Mouse (Mus musculus) splenic B cell, adult 2 months (primary cell): Measurements from ENCODE around the gene Dusp15.

Experiments used
- DNase-seq: peaks from one replicate; pipeline ENCODE4 v3.0.0-alpha.2; 2011; ENCODE audit warnings: low read depth, low spot score
- H3K27me3 ChIP-seq: 2 replicates; pipeline ENCODE4 v1.6.1; 2012; ENCODE audit warnings: mild to moderate bottlenecking, low read length, moderate library complexity, mixed read lengths; ENCODE audit not compliant: control insufficient read depth, poor library complexity, insufficient read depth, severe bottlenecking
- H3K36me3 ChIP-seq: 2 replicates; pipeline ENCODE4 v1.6.1; 2012; ENCODE audit warnings: mild to moderate bottlenecking, low read length, moderate library complexity, mixed read lengths; ENCODE audit not compliant: control insufficient read depth, poor library complexity, insufficient read depth, severe bottlenecking

Dusp15 gene

DNA sequence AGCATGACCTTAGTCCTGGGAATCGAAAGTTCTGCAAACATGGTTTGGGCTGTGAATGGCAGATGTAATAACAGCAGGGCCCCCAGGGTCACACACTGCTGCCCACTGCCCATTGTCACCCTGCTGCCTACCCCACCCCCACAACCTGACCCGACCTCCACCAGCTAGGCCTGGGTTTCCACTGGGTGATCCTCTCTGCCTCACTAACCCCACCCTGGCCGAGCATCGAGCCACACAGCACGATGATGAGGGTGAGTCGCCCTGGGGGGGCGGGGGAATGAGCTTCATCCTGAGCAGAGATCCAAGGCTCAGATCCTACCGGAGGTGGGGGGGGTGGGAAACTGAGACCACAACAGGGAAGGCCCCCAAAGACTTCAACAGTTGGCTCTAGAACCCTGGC is 27.4 kb downstream of the Dusp15 start:
- no peak for DNase-seq
- Histone ChIP-seq H3K36me3 (no peaks in the 10 kb centered on the region), H3K27me3 (no peaks in the 10 kb centered on the region)

DNA sequence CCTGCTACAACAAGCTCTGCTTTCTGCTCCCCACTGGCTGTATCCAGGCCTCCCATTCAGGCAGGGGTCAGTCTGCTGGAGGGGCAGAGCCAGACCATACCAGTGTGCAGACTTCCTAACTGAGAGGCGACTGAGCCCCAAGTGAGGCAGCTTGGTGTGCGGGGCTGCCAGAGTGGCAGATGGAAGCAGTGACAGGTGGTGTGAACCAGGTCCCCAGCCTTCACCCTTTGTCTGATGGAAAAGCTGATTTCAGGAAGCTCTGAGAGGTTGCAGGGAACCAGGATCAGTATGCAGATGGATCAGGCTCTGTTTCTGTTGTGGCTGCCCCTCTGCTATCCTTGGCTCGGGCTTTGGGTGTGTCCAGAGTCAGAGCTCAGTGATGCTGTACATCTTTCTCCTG is 27.9 kb downstream of the Dusp15 start:
- DNase-seq: no peak
- no peaks in the 10 kb centered on the region for H3K36me3 ChIP-seq
- no peaks in the 10 kb centered on the region for H3K27me3 ChIP-seq

DNA sequence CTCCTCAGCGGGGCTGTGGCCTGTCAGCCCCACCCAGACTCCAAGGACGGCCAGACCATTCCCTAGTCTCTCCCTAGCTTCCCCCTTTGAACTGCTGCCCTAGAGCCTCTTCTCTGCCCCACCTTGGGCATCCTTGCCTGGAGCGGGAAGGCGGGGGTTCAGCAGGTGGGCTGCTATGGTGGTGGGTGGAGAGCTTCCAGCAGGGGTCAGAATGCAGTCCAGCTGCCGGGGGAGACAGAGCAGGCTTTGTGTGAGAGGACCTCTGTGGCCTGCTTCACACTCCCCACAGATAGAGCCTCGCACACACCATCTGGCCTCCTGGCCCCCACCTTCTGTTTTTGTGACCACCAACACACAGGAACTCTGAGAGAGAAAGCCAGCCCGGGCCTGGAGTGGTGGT is 29.1 kb downstream of the Dusp15 start:
- H3K27me3 ChIP-seq: no peaks in the 10 kb centered on the region
- no peaks in the 10 kb centered on the region for H3K36me3 ChIP-seq
- DNase-seq: no peak

DNA sequence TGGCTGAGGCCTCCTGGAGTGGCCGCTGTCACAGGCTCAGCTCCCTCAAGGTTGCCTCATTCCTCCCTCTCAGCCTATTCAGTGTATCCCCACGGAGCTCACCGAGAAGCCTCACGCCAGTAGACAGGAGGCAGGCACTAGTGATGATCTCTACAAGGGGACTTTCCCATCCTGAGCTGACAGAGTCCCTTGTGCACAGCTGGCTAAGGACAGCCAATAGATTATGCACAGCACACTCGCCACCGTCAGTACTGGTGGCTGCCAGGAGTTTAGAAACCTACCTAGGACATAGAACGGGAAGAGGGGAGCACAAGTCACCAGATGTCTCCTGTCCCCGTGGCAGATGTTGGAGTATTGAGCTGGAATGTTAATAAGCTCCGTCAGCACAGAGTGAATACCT is 33.8 kb downstream of the Dusp15 start:
- Histone ChIP-seq H3K36me3 (no peaks in the 10 kb centered on the region; the same call in 1 of the 2 replicates), H3K27me3 (no peaks in the 10 kb centered on the region; the same call in 1 of the 2 replicates)
- no peak for DNase-seq

DNA sequence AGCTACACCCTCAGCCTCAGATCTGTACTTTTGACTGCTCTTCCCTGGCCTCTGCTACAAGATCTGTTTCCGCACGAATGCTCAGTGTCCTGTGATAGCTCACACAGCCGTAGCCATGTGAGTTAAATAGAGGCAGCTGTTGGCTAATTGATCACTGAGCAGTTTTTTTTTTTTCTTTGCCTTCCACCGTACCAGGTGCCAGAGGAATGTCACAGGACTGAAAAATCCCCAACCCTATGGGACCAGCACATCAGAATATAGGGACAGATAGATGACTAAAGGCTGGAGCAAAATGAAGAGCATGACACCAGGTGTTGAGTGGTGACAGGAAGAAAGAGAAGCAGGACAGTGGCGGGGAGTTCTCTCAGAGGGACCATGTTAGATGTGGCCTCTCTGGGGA is 35.4 kb downstream of the Dusp15 start:
- no peaks in the 10 kb centered on the region; the same call in 1 of the 2 replicates for H3K27me3 ChIP-seq
- H3K36me3 ChIP-seq: no peaks in the 10 kb centered on the region; the same call in 1 of the 2 replicates
- no peak for DNase-seq

DNA sequence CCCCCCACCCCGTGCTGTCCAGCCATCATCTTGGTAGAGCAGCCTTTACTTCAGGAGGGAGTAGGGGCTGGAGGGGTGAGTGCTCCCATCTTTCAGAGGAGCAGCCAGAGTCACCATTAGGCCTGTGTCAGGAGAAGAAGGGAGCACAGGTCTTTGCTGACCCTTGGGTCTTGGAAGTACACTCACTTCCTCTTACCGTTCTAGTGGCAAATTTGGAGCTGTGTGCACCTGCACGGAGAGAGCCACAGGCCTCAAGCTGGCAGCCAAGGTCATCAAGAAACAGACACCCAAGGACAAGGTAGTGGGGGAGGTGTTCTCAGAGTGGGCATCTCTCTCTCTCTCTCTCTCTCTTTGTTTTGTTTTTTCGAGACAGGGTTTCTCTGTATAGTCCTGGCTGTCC is 36.0 kb downstream of the Dusp15 start:
- no peaks in the 10 kb centered on the region; the same call in 1 of the 2 replicates for H3K36me3 ChIP-seq
- DNase-seq: no peak
- no peaks in the 10 kb centered on the region; the same call in 1 of the 2 replicates for H3K27me3 ChIP-seq

DNA sequence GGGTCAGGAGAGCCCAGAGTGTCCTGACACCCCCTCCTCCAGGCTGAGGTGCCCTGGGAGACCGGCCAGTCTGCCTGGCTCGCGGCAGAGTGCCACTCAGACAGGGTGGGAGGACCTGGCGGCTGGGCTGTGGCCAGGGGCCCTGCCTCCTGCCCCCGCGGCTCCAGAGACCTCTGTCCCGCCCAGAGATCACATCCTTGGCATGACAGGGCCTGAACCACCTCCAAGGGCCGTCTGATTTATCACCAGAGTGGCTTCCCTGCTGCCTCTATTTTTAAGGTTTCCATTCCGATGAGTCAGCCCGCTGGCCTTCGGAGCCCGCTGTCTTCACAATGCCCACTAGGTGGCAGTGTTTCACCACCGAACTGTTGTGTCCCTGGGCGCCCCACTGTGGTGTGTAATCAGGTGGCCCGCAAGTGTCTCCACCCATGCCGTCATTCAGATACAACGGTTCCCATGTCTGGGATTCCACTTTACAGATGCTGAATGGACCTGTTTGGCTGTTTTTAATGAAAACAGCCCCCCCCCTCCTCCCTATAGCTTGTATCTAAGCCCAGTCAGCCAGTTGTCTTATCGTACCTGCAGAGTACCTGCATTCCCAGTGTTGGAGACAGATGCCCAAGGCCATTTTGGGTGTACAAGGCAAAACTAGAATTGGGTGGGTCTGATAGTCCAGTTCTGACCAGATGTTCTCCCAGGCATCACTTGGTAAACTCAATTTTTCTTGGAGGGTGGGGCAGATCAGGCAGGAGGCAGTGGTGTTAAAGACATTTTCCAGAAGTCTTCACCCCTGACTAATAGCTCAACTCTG is 37.0 kb downstream of the Dusp15 start:
- DNase-seq: peak; percentile 83
- Histone ChIP-seq H3K27me3 (no peaks in the 10 kb centered on the region; the same call in 1 of the 2 replicates), H3K36me3 (no peaks in the 10 kb centered on the region; the same call in 1 of the 2 replicates)

DNA sequence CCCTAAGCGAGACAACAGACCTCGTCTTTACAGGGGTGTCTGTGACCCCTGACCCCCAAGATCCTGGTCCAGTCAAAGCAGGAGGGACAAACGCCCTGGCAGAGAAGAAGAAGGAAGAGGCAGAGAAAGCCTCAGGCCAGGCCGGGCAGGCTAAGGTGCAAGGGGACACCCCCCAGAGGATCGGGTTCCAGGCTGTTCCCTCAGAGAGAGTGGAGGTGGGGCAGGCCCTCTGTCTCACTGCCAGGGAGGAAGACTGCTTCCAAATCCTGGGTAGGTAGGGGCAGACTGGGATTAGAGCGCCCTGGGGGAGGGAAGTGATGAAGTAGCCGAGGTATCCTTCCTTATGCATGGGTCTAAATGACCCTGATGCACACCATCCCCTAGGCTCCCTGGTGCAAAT is 38.0 kb downstream of the Dusp15 start:
- no peaks in the 10 kb centered on the region; the same call in 1 of the 2 replicates for H3K36me3 ChIP-seq
- no peak for DNase-seq
- H3K27me3 ChIP-seq: no peaks in the 10 kb centered on the region; the same call in 1 of the 2 replicates

DNA sequence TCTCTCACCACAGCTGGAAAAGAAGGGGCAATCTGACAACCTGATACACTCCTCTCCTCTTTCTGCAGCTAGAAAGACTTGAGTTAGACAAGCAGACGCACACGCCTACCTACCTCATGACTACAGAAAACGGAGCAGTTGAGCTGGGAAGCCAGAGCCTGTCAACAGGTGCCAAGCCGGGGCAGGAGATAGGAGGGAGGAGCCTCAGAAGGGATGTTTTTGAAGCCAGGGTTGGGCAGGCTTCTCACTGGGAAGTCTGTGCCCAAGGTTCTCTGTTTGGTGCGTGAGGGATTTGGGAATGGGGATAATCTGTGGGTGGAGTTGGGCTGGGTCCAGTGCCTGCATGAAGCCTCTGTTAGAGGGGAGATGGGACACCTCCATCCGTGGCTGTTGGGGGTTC is 40.1 kb downstream of the Dusp15 start:
- no peak for DNase-seq
- H3K27me3 ChIP-seq: no peaks in the 10 kb centered on the region; the same call in 1 of the 2 replicates
- H3K36me3 ChIP-seq: no peaks in the 10 kb centered on the region; the same call in 1 of the 2 replicates

DNA sequence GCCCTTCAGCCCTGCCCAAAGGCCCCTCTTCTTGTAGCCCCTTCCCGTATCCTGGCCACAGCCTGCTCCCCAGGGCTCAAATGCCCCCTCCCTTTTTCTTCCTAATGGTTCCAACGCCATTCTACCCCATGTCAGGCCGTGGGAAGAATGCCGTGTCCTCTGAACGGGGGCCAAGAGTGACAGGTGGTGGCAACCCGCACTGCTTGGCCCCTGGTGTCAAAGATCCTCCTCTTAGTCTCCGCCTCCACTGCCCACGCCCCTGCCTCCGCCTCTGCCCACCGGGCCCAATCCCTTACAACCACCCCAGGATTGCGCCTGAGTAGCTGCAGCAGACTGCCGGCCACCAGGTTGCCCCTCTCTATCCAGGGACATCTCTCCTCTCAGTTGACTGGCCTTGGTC is 40.5 kb downstream of the Dusp15 start, which contains the start of gene Mylk2:
Gene Mylk2, plus strand, starts transcription at position 322 of the 400 bp plus-strand sequence.
- DNase-seq: no peak
- Histone ChIP-seq H3K27me3 (no peaks in the 10 kb centered on the region; the same call in 1 of the 2 replicates), H3K36me3 (no peaks in the 10 kb centered on the region; the same call in 1 of the 2 replicates)

DNA sequence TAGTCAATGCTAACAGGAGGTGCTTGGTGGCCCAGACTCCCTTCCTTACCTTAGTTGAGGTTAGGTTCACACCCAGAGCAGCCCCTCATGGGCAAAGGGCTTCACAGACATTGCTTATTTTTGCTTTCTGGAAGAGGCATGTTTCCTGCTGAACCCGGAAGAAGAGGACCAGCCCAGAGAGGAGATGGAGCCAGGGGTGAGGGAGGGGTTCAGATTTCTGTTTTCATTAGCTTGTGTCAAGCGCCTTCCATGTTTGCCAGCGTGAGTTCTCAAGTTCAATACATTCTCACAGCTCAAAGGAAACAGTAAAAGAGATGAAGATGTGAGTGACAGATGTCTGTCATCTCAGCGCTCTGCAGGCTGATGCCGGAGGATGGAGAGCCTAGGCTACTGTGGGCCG is 41.6 kb downstream of the Dusp15 start:
- DNase-seq: no peak
- no peaks in the 10 kb centered on the region; the same call in 1 of the 2 replicates for H3K36me3 ChIP-seq
- no peaks in the 10 kb centered on the region; the same call in 1 of the 2 replicates for H3K27me3 ChIP-seq

DNA sequence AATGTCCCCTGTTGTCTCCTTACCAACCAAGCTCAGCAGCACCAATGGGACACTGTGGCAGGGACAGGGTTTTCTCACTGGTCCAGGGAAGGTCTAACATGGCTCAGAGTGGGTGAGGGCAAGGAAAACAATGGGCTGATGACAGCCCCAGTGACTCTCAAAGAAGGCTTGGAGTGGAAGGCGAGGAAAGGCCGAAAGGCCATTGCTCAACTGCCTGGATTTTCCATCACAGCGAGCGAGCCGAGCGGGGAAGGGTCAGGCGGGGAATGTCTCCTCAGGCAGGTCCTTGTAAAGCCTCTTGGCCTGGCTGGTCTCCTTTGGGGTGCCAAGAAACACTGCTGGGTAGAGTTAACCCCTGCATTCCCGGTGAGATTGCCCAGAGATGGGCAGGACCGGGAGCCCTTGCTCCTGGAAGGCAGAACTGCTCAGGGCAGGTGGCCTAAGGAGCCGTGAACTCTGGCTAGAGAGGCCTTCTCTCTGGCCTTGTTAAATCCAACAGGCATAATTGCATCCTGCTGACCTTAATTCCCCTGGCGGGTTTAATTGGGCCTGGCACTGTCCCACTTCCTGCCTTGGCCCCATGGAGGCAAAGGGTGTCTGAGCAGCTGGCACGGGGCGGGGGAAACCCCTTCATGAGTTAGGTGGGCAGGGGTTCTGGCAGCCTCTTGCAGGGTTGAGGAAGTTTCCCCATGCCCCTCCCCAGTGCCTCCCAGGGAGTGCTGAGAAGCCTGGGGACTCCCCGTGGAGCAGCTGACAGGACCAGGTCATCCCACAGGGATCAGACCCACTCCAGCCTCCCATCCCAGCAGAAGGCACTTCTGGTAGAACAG is 44.2 kb downstream of the Dusp15 start:
- no peaks in the 10 kb centered on the region for H3K36me3 ChIP-seq
- no peaks in the 10 kb centered on the region for H3K27me3 ChIP-seq
- DNase-seq: no peak

DNA sequence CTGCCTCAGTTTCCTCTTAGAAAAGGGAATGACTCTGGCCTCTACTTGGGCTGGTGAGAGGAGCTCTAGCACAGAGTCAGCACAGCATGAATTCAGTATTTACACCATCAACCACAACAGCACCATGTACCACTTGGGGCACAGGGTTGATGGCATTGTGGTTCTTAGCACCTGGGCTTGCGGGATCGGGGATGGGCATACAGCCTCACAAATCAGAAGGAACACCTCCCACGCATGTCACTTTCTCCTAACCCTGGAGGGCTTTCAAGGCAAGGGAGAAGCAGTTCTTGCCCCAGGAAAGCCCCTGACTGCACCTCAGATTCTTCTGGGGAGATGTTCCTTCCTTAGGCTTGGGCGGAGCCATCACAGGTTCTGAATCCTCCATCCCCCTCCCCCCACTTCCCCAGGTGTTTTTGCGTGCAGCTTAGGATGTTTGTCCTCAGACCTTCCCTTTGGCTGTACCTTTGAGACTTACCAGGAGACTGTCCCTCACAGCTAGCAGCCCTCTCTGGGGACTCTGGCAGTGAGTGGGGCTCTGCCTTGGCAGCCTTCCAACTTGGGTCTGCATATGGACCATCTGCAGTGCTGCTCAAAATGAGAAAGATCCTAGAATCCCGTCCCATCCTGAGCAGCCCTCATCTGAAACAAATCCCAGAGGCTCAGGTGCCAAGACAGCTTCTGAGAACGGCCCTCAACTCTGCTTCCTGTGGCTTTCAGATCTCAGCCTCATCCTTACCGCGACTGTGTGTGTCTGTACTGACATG is 45.0 kb downstream of the Dusp15 start:
- no peak for DNase-seq
- no peaks in the 10 kb centered on the region for H3K36me3 ChIP-seq
- H3K27me3 ChIP-seq: no peaks in the 10 kb centered on the region

DNA sequence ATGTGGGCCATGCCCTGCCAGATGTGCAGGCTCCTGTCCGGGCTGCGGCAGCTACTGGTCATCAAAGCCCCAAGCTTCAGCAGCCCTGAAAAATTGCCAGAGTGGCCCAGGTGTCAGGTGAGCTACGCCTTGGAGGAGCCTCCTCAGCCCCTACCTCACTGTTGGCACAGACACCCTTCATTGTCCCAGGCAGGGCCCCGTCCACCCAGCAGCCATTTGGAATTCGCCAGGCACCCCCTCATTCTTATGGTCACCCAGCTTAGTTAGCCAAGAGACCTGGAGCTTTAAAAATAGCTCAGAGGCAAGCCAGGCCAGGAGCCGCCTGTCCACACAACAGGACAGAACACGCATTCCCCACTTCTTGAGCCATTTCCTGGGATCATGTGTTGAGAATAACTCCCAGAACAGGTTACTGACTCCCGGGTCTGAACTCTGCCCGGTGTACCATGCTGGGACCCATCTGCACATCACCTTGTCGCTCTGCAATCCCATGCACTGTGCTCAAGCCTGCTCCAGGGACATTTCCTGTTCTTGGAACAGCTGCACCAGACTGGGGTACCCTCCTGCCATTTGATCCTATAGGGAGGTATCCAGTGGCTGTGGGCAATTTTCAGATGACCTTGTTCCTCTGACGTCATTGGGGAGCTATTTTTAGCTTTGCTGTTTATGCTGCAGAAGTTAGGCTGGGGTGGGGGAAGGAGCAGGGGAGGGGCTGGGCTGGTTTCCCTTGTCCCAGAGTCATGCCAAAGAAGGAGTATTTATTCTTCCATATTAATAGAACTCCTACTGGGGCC is 46.3 kb downstream of the Dusp15 start:
- DNase-seq: no peak

More for the DNA sequence above, 46.3 kb downstream of the Dusp15 start:
- Histone ChIP-seq H3K36me3 (no peaks in the 10 kb centered on the region), H3K27me3 (no peaks in the 10 kb centered on the region)
